Mouse (Mus musculus) natural killer cell, adult 2 months (primary cell): Measurements from ENCODE around the gene Cmtm7.

Source experiments
- DNase-seq, 2 experiments: peaks; one replicate each; pipeline ENCODE4 v3.0.0; 2022; ENCODE audit warnings: low spot score in 2 of 2

The Cmtm7 gene

GRCm38 (mm10) chr9:114781526-114782212, at the start of gene Cmtm7:
Gene Cmtm7, minus strand, starts transcription at chr9:114781856.
- peak; percentile 68 to 78 for DNase-seq

- no peak for DNase-seq
Observed at GRCm38 (mm10) chr9:114830351-114830750, 48.7 kb upstream of the Cmtm7 start.

- DNase-seq, result no peak
Observed at GRCm38 (mm10) chr9:114829669-114830068, 48.0 kb upstream of the Cmtm7 start.

- no peak for DNase-seq
Observed at GRCm38 (mm10) chr9:114828377-114828776, 46.7 kb upstream of the Cmtm7 start.

GRCm38 (mm10) chr9:114827242-114827852, 45.7 kb upstream of the Cmtm7 start:
- DNase-seq, result no peak

- no peak for DNase-seq
Observed at GRCm38 (mm10) chr9:114824166-114824565, 42.5 kb upstream of the Cmtm7 start.

GRCm38 (mm10) chr9:114821548-114822289, 40.1 kb upstream of the Cmtm7 start:
- no peak for DNase-seq

GRCm38 (mm10) chr9:114818918-114819317, 37.3 kb upstream of the Cmtm7 start:
- no peak for DNase-seq

- DNase-seq, result no peak
Observed at GRCm38 (mm10) chr9:114817012-114817411, 35.4 kb upstream of the Cmtm7 start.

GRCm38 (mm10) chr9:114816121-114816520, 34.5 kb upstream of the Cmtm7 start:
- no peak for DNase-seq

GRCm38 (mm10) chr9:114815315-114815714, 33.7 kb upstream of the Cmtm7 start:
- DNase-seq, result peak; percentile 43 to 58

- DNase-seq, result peak in 1 of 2 experiments; percentile 41
Observed at GRCm38 (mm10) chr9:114812001-114812400, 30.3 kb upstream of the Cmtm7 start.

GRCm38 (mm10) chr9:114810837-114811236, 29.2 kb upstream of the Cmtm7 start:
- DNase-seq, result no peak

GRCm38 (mm10) chr9:114808671-114809070, 27.0 kb upstream of the Cmtm7 start:
- DNase-seq, result no peak

GRCm38 (mm10) chr9:114807261-114807660, 25.6 kb upstream of the Cmtm7 start:
- no peak for DNase-seq

- no peak for DNase-seq
Observed at GRCm38 (mm10) chr9:114805151-114805671, 23.6 kb upstream of the Cmtm7 start.

- DNase-seq, result no peak
Observed at GRCm38 (mm10) chr9:114802191-114802590, 20.5 kb upstream of the Cmtm7 start.

- no peak for DNase-seq
Observed at GRCm38 (mm10) chr9:114801301-114801700, 19.6 kb upstream of the Cmtm7 start.

GRCm38 (mm10) chr9:114799498-114800107, 17.9 kb upstream of the Cmtm7 start:
- no peak for DNase-seq

GRCm38 (mm10) chr9:114798845-114799244, 17.2 kb upstream of the Cmtm7 start:
- no peak for DNase-seq

- peak; percentile 71 to 79 for DNase-seq
Observed at GRCm38 (mm10) chr9:114797329-114798004, 15.8 kb upstream of the Cmtm7 start.
